Mouse (Mus musculus) olfactory bulb, adult 2 months (tissue): ENCODE measurements around the gene Gm20481. TPM values are rescaled to one million over a fixed set of nuclear protein-coding genes. Genes with fewer than 3 reads are reported as not detected.

Experiments used
- H3K27ac ChIP-seq: fragments of 200-500 bp; 2 replicates; pipeline ENCODE4 v1.5.1; 2012; ENCODE audit warnings: low read depth, low read length; ENCODE audit not compliant: insufficient read depth
- H3K4me1 ChIP-seq: fragments of 200-500 bp; 2 replicates; pipeline ENCODE4 v1.6.1; 2012; ENCODE audit warnings: low read length; ENCODE audit not compliant: control insufficient read depth, insufficient read depth
- H3K4me3 ChIP-seq: fragments of 200-500 bp; 2 replicates; pipeline ENCODE4 v1.5.1; 2012; ENCODE audit warnings: mild to moderate bottlenecking, low read depth, low read length, moderate library complexity; ENCODE audit not compliant: insufficient read depth
- CTCF ChIP-seq: fragments of 200-500 bp; IDR thresholded peaks from 2 replicates; pipeline ENCODE4 v1.5.1; 2012; ENCODE audit warnings: low read depth, mild to moderate bottlenecking, low read length, moderate library complexity; ENCODE audit not compliant: insufficient read depth
- POLR2A ChIP-seq: fragments of 200-500 bp; IDR thresholded peaks from 2 replicates; pipeline ENCODE4 v1.6.1; 2012; ENCODE audit warnings: mild to moderate bottlenecking, low read depth, low read length, moderate library complexity; ENCODE audit not compliant: insufficient read depth
- WGBS: fragments of 180-500 bp; shearing (Covaris S2); methylation state at CpG from one replicate; pipeline ENCODE4 v1.1.7; 2018; 5-methylcytosine and 5-hydroxymethylcytosine counted together
- polyA plus RNA-seq: library from polyadenylated mRNA; stranded (reverse); fragments of >200 nt; gene quantifications from 2 replicates; pipeline ENCODE4 v1.2.4, GENCODE M21; 2012; ENCODE audit warnings: low replicate concordance; ENCODE audit not compliant: missing spikeins, insufficient read depth, insufficient read length

Gene Gm20481
- polyA plus RNA-seq, 1 experiment, result not detected

DNA sequence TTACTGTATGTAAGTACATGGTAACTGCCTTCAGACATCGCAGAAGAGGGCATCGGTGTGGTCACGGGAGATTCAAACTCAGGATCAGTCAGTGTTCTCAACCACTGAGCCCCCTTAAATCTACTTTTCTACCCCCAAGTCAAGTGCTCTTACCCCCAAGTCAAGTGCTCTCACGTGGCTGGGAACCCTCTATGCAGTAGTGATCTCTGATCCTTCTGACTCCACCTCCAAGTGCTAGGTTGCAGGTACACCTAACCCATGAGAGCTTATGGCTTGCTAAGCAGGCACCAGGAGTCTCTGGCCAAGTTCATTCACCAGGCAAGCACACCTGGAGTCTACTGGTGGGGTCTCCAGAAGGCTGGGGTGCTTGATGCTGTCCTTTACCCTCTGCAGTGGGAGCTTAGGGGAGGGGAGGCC lies 20.2 kb upstream of the Gm20481 start:
- no peak overlapping the region for H3K4me3 ChIP-seq
- no peak for TF ChIP-seq POLR2A
- TF ChIP-seq CTCF, result no peak
- no peak overlapping the region for H3K27ac ChIP-seq
- 60% methylated on average over 4 of the region's 4 CpGs for WGBS
- H3K4me1 ChIP-seq, result no peaks in the 10 kb centered on the region

DNA sequence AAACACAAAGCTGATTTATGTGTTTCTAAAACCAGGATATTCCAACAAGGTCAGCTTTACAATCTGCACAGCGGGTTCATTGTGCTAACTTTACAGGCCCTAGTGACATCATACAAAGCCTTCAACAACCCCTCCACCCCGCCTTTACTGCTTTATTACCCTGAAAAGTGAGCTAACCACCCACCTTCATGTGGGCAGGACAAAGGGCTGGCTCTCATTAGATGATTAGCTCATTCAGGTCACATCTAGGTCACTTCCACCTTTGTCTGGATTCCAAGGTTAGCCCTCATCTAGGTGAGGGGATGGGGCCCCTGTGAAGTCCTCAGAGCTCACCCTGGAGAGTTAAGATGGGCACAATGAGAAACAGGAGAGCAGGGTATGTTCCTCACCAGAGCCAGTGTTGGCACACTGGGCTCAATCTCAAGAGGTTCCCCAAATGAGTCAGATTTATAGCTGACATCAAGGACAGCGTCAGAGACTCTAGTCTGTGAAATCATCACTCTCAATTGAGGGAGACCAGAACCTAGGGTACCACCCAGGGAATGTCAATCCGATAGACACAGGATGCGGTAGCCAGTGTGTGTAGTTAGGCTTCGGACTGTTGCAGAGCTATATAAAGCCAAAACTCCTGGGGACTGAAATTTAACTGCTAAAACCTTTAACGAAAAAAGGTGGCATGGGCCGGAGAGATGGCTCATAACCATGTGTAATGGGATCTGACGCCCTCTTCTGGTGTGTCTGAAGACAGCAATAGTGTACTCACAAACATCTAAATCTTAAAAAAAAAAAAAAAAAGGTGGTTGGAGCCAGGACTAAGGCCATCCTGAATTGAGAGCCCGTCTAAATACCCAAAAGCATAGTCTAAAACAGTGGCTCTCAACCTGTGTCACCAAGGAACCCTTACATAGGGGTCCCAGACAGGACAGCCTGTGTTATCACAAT lies 18.9 kb upstream of the Gm20481 start:
- WGBS, result 18% methylated on average over 10 of the region's 10 CpGs
- no peak overlapping the region for H3K27ac ChIP-seq
- no peaks in the 10 kb centered on the region for H3K4me1 ChIP-seq
- TF ChIP-seq CTCF (no peak), POLR2A (no peak)
- H3K4me3 ChIP-seq, result no peak overlapping the region

DNA sequence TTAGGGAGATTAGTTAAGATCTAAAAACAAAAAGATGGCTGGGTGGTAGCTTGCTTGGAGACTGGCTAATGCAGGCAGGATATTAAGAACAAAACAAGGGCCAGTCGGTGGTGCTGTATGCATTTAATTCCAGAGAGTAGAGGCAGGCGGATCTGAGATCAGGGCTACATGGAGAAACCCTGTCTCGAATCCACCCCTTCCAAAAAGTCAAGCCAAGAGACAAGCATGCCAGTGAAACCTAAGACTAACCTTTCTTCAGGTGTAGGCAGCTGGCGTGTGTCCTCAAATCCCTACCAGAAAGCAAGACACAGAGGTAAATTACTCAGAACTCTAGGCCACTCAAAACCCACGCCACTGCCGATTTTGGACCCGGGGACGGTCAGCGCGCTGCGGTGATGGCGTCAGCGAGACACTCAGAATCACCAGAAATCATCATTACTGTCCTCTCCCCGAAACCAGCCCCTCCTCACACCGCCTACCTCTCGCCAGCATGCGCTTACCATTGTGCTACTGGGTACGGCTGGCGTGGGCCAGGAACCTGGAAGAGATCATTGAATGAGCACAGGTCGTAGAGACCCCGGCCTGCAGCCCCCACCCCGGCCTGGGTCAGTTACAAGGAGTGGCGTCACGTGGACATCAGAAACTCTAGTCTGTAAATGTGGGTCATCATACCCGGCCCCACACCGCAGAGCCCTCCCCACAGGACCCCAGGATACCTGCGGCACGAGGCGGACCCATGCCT lies 17.9 kb upstream of the Gm20481 start:
- no peak for TF ChIP-seq CTCF
- no peak for TF ChIP-seq POLR2A
- under 1% methylated on average over 29 of the region's 29 CpGs for WGBS
- Histone ChIP-seq H3K4me1 (no peaks in the 10 kb centered on the region), H3K27ac (peak overlapping the region; percentile 83), H3K4me3 (peak overlapping the region; percentile 98)

DNA sequence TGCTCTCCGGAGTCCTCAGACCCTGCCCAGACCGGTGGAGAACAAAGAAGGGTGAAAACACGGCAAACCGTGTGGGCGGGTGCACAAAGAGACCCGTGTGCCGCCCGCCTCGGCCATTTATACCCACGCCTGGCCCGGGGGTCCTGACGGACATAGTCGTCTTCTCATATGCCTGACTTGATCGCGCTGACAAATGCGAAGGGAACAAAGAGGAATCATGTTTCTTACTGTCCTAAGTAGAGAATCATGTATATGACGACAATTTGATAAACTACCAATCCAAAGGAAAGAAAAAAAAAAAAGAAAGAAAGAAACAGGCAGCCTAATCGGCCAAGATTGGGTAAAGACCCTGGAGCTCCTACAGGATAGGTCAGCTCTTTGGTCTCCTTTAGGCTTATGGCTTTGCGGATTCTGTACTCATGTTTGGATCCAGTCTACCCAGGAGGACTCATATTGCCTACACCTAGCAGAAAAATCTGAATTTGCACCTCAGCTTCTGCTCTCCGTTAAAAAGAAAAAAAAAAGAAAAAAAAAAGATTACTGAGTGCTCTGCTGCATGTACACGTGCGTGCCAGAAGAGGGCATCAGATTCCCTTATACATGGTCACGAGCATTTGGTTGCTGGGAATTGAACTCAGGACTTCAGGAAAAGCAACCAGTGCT lies 17.2 kb upstream of the Gm20481 start:
- Histone ChIP-seq H3K4me3 (peak overlapping the region; percentile 98), H3K27ac (peak overlapping the region; percentile 83), H3K4me1 (peaks cover 2% of the 10 kb centered on the region; the same call in 1 of the 2 replicates)
- WGBS, result under 1% methylated on average over 23 of the region's 23 CpGs
- TF ChIP-seq CTCF, result no peak
- peak; percentile 94 for TF ChIP-seq POLR2A

- Histone ChIP-seq H3K4me3 (no peak overlapping the region), H3K27ac (no peak overlapping the region), H3K4me1 (peaks cover 2% of the 10 kb centered on the region; the same call in 1 of the 2 replicates)
- 87% methylated on average over 3 of the region's 3 CpGs for WGBS
- no peak for TF ChIP-seq POLR2A
- no peak for TF ChIP-seq CTCF
These were observed 16.5 kb upstream of the Gm20481 start for GRCm38 (mm10) chr17:34953258-34953657.

- TF ChIP-seq CTCF, result no peak
- TF ChIP-seq POLR2A, result no peak
- WGBS, result 70% methylated on average over 4 of the region's 4 CpGs
- no peak overlapping the region for H3K27ac ChIP-seq
- H3K4me3 ChIP-seq, result no peak overlapping the region
- peaks cover 2% of the 10 kb centered on the region; the same call in 1 of the 2 replicates for H3K4me1 ChIP-seq
These were observed 15.8 kb upstream of the Gm20481 start for GRCm38 (mm10) chr17:34953904-34954303.

DNA sequence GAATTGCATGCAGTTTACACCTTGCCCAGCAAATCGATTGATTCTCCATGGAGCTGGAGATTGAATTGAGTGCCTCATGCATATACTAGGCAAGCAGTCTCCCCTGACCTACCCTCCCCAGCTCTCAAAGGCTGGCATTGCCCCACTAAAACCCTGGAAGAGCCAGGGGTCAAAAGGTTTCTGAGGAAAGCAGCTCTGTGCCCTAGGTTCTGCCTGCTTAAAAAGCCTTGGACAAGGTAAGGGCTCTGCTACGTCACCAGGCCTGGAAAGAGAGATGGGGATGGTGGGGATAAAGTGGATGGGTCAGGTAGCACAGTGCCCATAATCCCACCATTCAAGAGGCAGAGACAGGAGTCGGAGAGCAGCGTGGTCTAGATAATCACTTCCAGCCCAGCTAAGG lies 14.9 kb upstream of the Gm20481 start:
- no peak for TF ChIP-seq CTCF
- TF ChIP-seq POLR2A, result no peak
- Histone ChIP-seq H3K4me3 (no peak overlapping the region), H3K27ac (no peak overlapping the region), H3K4me1 (peaks cover 5% of the 10 kb centered on the region; the same call in 1 of the 2 replicates)
- 78% methylated on average over 4 of the region's 4 CpGs for WGBS

DNA sequence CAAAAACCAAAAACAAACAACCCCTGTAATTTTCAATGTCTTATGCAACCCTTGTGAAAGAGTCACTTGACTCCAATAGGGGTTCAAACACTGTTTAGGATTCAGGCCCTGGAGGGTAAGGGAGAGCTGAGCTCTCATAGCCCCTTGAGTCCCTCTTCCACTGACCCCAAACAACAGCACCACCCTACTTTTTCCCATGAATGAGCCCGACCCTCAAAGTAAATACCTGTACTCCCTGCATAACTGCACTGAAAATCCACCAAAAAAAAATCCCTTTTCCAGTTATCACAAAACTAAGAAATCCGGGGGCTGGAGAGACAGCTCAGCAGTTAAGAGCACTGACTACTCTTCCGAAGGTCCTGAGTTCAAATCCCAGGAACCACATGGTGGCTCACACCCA lies 13.8 kb upstream of the Gm20481 start:
- Histone ChIP-seq H3K4me3 (no peak overlapping the region), H3K4me1 (peaks cover 5% of the 10 kb centered on the region; the same call in 1 of the 2 replicates), H3K27ac (no peak overlapping the region)
- TF ChIP-seq POLR2A, result no peak
- 79% methylated on average over 3 of the region's 3 CpGs for WGBS
